Mouse (Mus musculus) A20 (cell line): ENCODE results near the gene Kansl1l.
A peak's percentile ranks its signal among the peaks of the same experiment; 100 is the strongest.

Experiments used
- DNase-seq: peaks from one replicate; pipeline ENCODE4 v3.0.0-alpha.2; 2011; ENCODE audit warnings: low read depth, low spot score

The Kansl1l gene

DNA sequence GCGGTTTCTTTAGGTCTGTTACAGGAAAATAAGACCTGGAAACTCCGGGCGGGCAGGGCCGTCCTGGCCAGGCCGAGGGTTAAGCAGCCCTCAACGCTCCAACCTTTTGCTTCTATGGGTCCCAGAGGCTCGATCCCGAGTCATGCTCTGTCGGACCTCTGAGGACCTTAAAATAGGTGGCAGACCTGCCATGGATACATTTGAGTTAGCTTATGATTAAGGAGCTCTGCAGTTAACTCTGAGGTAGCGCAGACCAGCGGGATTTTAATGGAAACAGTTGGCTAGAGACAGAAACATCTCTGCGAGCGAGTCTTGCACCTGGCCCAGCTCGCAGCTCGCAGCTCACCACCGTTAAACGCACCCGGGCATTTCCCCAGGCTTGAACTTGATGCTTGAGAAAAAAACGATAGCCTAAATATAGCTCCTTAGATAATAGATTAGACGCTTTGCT is 528 bp upstream of the Kansl1l start:
- peak; percentile 90 for DNase-seq

- DNase-seq, result peak; percentile 92
Observed at GRCm38 (mm10) chr1:66816837-66817452, 417 bp downstream of the Kansl1l start.

GRCm38 (mm10) chr1:66815941-66816777 is 1.2 kb downstream of the Kansl1l start:
- peak; percentile 77 for DNase-seq

- DNase-seq, result no peak
Observed at GRCm38 (mm10) chr1:66814756-66815155, 2.6 kb downstream of the Kansl1l start.

DNA sequence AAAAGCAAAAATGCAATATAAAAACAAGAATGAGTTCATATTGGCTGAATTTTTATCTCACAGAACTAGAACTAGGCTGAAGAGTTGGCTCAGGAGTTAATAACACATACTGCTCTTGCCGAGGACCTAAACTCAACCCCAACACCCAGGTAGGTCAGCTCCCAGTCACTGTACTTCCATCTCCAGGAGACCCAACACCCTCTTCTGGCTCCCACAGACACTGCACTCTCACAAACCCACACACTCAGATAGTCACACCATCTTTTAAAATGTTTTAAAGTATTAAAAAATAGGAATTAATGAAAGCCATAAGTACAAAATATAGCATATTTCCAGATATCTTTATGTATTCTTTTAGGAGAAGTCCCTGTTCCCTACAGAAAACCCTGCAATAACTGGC is 4.2 kb downstream of the Kansl1l start:
- DNase-seq, result peak; percentile 18

- no peak for DNase-seq
Observed at GRCm38 (mm10) chr1:66806821-66807220, 10.5 kb downstream of the Kansl1l start.

GRCm38 (mm10) chr1:66805408-66805807 is 12.0 kb downstream of the Kansl1l start:
- DNase-seq, result no peak

GRCm38 (mm10) chr1:66804710-66805109 is 12.7 kb downstream of the Kansl1l start:
- DNase-seq, result no peak

DNA sequence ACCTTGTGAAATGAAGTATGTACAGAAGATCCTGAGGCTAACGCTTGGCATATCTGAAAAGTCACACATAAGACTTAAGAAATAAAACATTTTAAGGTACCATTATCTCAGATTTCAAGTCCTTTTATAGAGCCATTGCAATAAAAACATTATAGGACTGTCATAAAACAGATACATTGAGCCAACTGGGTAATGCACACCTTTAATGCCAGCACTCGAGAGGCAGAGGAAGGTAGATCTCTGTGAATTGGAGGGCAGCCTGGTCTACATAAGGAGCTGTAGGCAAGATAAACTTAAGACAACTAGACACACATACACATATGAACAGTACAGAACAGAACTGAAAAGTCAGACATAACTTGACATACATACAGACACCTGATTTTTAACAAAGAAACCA is 19.4 kb downstream of the Kansl1l start:
- DNase-seq, result no peak

DNA sequence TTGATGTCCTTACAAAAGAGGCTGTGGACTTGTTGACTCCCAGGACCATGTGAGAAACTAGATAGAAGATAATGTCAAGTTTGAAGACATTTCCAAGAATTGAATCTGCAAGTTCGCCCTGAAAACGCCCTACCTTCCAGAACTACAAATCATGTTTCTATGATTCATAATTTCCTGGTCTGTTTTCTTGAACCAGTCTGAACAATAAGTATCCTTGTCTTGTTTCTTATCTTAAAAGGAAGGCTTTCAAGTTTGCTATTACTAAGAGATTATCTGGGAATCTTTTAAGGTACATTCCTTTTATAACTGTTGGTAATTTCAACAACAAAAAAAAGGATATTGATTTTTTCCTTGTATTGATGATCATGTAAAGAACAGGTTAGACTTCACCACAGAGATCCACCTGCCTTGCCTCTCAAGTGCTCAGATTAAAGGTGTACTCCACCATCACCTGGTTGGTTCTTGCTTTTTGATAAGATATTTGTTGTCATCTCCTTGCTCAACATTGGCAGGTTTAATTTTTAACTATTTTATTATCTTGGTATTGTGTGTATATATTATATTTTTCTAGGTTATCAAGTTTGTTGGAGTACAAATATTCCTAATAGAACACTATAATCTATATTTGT is 24.4 kb downstream of the Kansl1l start:
- DNase-seq, result no peak

DNA sequence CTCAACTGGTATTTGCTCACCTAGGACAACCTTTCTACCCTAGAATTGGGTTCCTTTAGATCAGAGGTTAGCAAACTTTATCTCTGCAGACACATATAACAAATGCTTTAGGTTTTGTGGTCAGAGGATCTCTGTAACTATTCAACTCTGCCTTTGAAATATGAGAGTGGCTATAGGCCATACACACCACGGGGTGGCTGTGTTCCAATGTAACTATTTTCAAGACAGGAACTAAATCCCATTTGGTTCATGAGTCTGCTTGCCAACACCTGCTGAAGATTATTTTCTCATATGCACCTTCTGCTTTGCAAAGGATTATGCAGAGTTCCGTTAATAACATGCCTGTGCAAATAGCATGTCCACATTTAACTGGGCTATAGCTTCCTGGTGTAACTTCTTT is 35.1 kb downstream of the Kansl1l start:
- DNase-seq, result no peak

- DNase-seq, result no peak
Observed at GRCm38 (mm10) chr1:66781027-66781426, 36.3 kb downstream of the Kansl1l start.

DNA sequence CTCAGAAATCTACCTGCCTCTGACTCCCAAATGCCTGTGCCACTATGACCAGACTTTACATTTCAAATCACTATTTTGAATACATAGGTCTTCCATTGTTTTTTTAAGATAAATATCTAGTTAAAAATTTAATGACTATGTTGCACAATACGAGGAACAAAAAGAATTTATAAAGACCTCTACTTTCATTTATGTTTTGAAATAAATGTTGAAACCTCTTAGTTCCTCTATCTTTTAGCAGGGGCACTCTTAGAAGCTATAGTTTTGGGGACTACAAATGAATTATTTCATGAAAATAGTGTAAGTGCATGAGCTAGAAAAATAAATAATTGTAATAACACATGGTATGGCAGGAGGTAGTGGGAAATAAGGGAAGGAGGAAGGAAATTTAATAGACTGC is 38.6 kb downstream of the Kansl1l start:
- no peak for DNase-seq

GRCm38 (mm10) chr1:66777878-66778277 is 39.5 kb downstream of the Kansl1l start:
- no peak for DNase-seq

- no peak for DNase-seq
Observed at GRCm38 (mm10) chr1:66768764-66769163, 48.6 kb downstream of the Kansl1l start.

- DNase-seq, result no peak
Observed at GRCm38 (mm10) chr1:66730581-66730980, 86.8 kb downstream of the Kansl1l start.

GRCm38 (mm10) chr1:66712859-66713258 is 104.5 kb downstream of the Kansl1l start:
- no peak for DNase-seq

DNA sequence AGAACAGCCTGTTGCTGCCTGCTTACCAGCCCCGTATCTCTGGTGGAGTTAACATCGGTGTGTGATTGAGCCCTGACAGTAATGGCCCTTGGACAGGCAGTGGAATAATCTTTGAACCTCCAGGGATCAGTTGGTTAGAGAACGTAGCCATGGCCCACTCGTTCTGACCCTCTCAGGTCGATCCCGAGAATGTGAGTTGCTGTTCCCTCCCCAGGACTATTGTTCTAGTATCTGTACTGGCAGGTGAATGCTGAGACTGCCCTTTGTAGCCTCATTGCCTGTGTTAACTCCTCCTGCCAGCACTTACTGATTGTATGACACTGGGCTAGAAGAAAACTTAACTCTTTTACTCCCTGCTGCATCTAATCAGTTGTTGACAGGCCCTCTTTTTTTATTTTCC is 112.8 kb downstream of the Kansl1l start:
- DNase-seq, result no peak

DNA sequence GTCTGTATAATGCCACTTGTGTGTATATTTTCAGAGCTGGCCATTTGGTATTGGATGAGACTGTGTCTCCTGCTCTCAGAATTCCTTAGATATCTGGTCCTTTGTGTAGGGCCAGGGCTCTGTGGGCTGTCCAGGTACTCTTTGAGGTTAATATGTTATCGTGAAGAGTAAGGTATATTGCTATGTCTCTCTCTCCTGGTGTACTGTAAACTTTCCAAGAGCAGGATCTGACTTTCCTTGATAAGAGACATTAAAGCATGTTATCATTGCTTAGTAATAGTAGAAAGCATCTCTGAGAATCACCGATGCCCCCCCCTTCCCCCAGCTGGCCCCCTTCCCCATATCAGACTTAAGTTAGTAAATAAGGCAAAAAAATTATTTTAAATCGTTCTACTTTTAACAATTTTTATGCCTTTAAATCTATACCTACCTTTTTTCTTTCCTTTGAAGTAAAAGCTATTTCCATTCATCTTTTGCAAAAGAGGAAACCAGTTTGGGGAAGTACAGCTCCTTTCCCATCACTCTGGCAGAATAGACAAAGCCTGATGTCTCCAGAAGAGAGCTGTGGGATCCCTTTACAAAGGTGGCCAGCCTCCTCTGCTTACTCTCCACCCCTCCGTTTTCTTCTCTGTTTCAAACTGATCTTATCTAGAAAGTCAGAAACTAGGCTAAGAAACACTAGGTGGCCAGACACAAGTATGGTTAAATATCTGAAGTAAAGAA is 114.6 kb downstream of the Kansl1l start:
- no peak for DNase-seq

GRCm38 (mm10) chr1:66701576-66701940 is 115.8 kb downstream of the Kansl1l start:
- no peak for DNase-seq

DNA sequence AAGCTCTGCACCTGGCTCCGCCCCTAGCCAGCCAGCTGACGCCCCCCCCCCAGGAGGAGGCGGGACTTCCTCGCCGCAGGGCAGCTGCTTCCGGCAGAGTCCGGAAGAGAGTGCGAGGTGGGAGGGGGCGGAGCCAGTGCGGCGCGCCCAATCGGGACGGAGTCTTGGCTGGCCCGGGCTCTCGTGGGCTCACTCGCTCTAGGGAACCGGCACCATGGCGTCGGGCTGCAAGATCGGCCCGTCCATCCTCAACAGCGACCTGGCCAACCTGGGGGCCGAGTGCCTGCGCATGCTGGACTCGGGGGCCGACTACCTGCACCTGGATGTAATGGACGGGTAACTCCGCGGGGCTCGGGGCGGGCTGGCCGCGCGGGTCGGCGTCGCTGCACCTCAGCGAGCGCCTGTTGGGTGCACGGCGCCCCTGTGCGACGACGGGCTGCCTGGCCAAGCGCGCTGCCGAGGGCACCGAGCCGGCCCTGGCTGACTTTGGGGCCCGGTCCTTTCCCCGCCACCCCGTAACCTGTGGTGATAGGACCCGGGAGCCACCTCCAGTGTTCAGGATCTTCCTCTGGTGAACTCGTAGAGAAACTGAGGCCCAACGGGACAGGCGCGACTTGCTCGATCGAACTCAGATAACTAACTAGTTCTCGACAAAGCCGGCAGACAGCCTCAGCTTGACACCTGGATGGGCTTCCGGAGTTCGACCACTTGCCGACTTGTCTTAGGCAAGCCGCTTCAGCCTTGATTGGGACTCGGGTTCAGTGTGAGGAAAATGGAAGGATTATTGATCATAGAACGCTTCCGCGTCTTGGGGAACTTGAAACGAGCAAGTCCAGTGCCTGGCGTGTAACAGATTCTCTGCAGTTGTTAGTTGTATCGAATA is 116.4 kb downstream of the Kansl1l start, which contains the start of gene Rpe:
Gene Rpe, plus strand, starts transcription at position 139 of the 883 bp plus-strand sequence.
- DNase-seq, result peak; percentile 96
